Mouse (Mus musculus): ENCODE data around the gene Nutm1.
"Not testable (repeated sequence)": the region's sequence is repeated elsewhere in the genome, so short reads cannot be mapped to it uniquely, and the experiment has no call there.

Nutm1 gene

GRCm38 (mm10) chr2:112259241-112259962 is at the start of gene Nutm1:
TSS of gene Nutm1 (minus strand) at chr2:112259291.
- no peak for DNase-seq (ENCODE audit: low spot score)

- DNase-seq (ENCODE audit: low spot score), result no peak
Observed at GRCm38 (mm10) chr2:112308671-112309070, 49.6 kb upstream of the Nutm1 start.

GRCm38 (mm10) chr2:112298221-112298620 is 39.1 kb upstream of the Nutm1 start:
- DNase-seq (ENCODE audit: low spot score), result no peak

GRCm38 (mm10) chr2:112296211-112296610 is 37.1 kb upstream of the Nutm1 start:
- DNase-seq (ENCODE audit: low spot score), result no peak

- DNase-seq (ENCODE audit: low spot score), result no peak
Observed at GRCm38 (mm10) chr2:112292823-112293222, 33.7 kb upstream of the Nutm1 start.

- no peak for DNase-seq (ENCODE audit: low spot score)
Observed at GRCm38 (mm10) chr2:112289507-112289906, 30.4 kb upstream of the Nutm1 start.

GRCm38 (mm10) chr2:112287059-112287458 is 28.0 kb upstream of the Nutm1 start:
- DNase-seq (ENCODE audit: low spot score), result no peak

- DNase-seq (ENCODE audit: low spot score), result not testable (repeated sequence)
Observed at GRCm38 (mm10) chr2:112286062-112286461, 27.0 kb upstream of the Nutm1 start.

GRCm38 (mm10) chr2:112285031-112285390 is 25.9 kb upstream of the Nutm1 start:
- DNase-seq (ENCODE audit: low spot score), result no peak

- DNase-seq (ENCODE audit: low spot score), result no peak
Observed at GRCm38 (mm10) chr2:112284363-112285030, 25.4 kb upstream of the Nutm1 start.

GRCm38 (mm10) chr2:112282846-112283245 is 23.8 kb upstream of the Nutm1 start:
- DNase-seq (ENCODE audit: low spot score), result no peak

GRCm38 (mm10) chr2:112276870-112277269 is 17.8 kb upstream of the Nutm1 start:
- no peak for DNase-seq (ENCODE audit: low spot score)

- no peak for DNase-seq (ENCODE audit: low spot score)
Observed at GRCm38 (mm10) chr2:112273474-112273873, 14.4 kb upstream of the Nutm1 start.

GRCm38 (mm10) chr2:112272909-112273308 is 13.8 kb upstream of the Nutm1 start:
- DNase-seq (ENCODE audit: low spot score), result no peak

GRCm38 (mm10) chr2:112270011-112270410 is 10.9 kb upstream of the Nutm1 start:
- DNase-seq (ENCODE audit: low spot score), result no peak

GRCm38 (mm10) chr2:112267547-112268269 is 8.6 kb upstream of the Nutm1 start:
- DNase-seq (ENCODE audit: low spot score), result no peak

GRCm38 (mm10) chr2:112266780-112267179 is 7.7 kb upstream of the Nutm1 start:
- DNase-seq (ENCODE audit: low spot score), result no peak

GRCm38 (mm10) chr2:112266242-112266592 is 7.1 kb upstream of the Nutm1 start, which contains the start of gene Gm21985:
TSS of gene Gm21985 (plus strand) at chr2:112266314.
- peak; percentile 43 for DNase-seq (ENCODE audit: low spot score)

GRCm38 (mm10) chr2:112265448-112266241 is 6.6 kb upstream of the Nutm1 start, which contains the start of gene Slc12a6:
TSS of gene Slc12a6 (plus strand) at chr2:112265825.
- DNase-seq (ENCODE audit: low spot score), result peak; percentile 90

GRCm38 (mm10) chr2:112264364-112264763 is 5.3 kb upstream of the Nutm1 start:
- DNase-seq (ENCODE audit: low spot score), result no peak

GRCm38 (mm10) chr2:112262779-112263295 is 3.7 kb upstream of the Nutm1 start:
- DNase-seq (ENCODE audit: low spot score), result no peak
